Mouse (Mus musculus): ENCODE data around the gene Alb. TPM values are rescaled to one million over a fixed set of nuclear protein-coding genes. Genes with fewer than 3 reads are reported as not detected.

Gene Alb
- polyA plus RNA-seq (2015; fragmentation: Nextera tagmentation; extraction: Ambion mirVana) = 188 and 224 TPM in 2 replicates

GRCm38 (mm10) chr5:90460619-90461018 is at the start of gene Alb:
TSS of gene Alb (plus strand) at chr5:90460897.
- WGBS = 79% methylated on average over 8 of the region's 8 CpGs
- Histone ChIP-seq H3K9ac (ENCODE audit: low read length) (no peak within 1 kb of the TSS), H3K9me3 (replicated peaks; ENCODE audit: control insufficient read depth, low read length) (no peaks in the 10 kb centered on the region), H3K27me3 (ENCODE audit: control insufficient read depth, insufficient read depth, low read length) (no peaks in the 10 kb centered on the region), H3K36me3 (ENCODE audit: control insufficient read depth, insufficient read depth, low read length) (no peaks in the 10 kb centered on the region), H3K4me1 (ENCODE audit: control insufficient read depth, insufficient read depth, low read length) (no peaks in the 10 kb centered on the region), H3K27ac (ENCODE audit: low read length) (no peak within 1 kb of the TSS), H3K4me3 (replicated peaks; ENCODE audit: low read length) (no peak within 1 kb of the TSS), H3K4me2 (ENCODE audit: low read depth, low read length) (no peak within 1 kb of the TSS)
- no peak for ATAC-seq (ENCODE audit: insufficient read depth, low FRiP score)

- Histone ChIP-seq H3K27me3 (ENCODE audit: control insufficient read depth, insufficient read depth, low read length) (no peaks in the 10 kb centered on the region), H3K4me1 (ENCODE audit: control insufficient read depth, insufficient read depth, low read length) (peaks cover 3% of the 10 kb centered on the region), H3K4me3 (replicated peaks; ENCODE audit: low read length) (no peak overlapping the region), H3K9ac (ENCODE audit: low read length) (no peak overlapping the region), H3K27ac (ENCODE audit: low read length) (no peak overlapping the region), H3K36me3 (ENCODE audit: control insufficient read depth, insufficient read depth, low read length) (no peaks in the 10 kb centered on the region), H3K9me3 (replicated peaks; ENCODE audit: control insufficient read depth, low read length) (no peaks in the 10 kb centered on the region), H3K4me2 (ENCODE audit: low read depth, low read length) (no peak overlapping the region)
- WGBS = 57% methylated on average over 8 of the region's 8 CpGs
- ATAC-seq (ENCODE audit: insufficient read depth, low FRiP score) = no peak
Observed at GRCm38 (mm10) chr5:90414142-90414924, 46.4 kb upstream of the Alb start.

GRCm38 (mm10) chr5:90414925-90415295 is 45.8 kb upstream of the Alb start:
- Histone ChIP-seq H3K4me3 (replicated peaks; ENCODE audit: low read length) (no peak overlapping the region), H3K36me3 (ENCODE audit: control insufficient read depth, insufficient read depth, low read length) (no peaks in the 10 kb centered on the region), H3K9me3 (replicated peaks; ENCODE audit: control insufficient read depth, low read length) (no peaks in the 10 kb centered on the region), H3K27ac (ENCODE audit: low read length) (no peak overlapping the region), H3K9ac (ENCODE audit: low read length) (no peak overlapping the region), H3K27me3 (ENCODE audit: control insufficient read depth, insufficient read depth, low read length) (no peaks in the 10 kb centered on the region), H3K4me2 (ENCODE audit: low read depth, low read length) (no peak overlapping the region), H3K4me1 (ENCODE audit: control insufficient read depth, insufficient read depth, low read length) (peaks cover 3% of the 10 kb centered on the region)
- 17% methylated on average over 6 of the region's 6 CpGs for WGBS
- ATAC-seq (ENCODE audit: insufficient read depth, low FRiP score) = no peak

- no peaks in the 10 kb centered on the region for H3K36me3 ChIP-seq (ENCODE audit: control insufficient read depth, insufficient read depth, low read length)
- H3K9ac ChIP-seq (ENCODE audit: low read length) = no peak overlapping the region
- no peak overlapping the region for H3K4me3 ChIP-seq (replicated peaks; ENCODE audit: low read length)
- H3K9me3 ChIP-seq (replicated peaks; ENCODE audit: control insufficient read depth, low read length) = no peaks in the 10 kb centered on the region
- no peaks in the 10 kb centered on the region for H3K4me1 ChIP-seq (ENCODE audit: control insufficient read depth, insufficient read depth, low read length)
- WGBS = 82% methylated on average over 5 of the region's 5 CpGs
- no peak overlapping the region for H3K4me2 ChIP-seq (ENCODE audit: low read depth, low read length)
- no peaks in the 10 kb centered on the region for H3K27me3 ChIP-seq (ENCODE audit: control insufficient read depth, insufficient read depth, low read length)
- no peak for ATAC-seq (ENCODE audit: insufficient read depth, low FRiP score)
- H3K27ac ChIP-seq (ENCODE audit: low read length) = no peak overlapping the region
Observed at GRCm38 (mm10) chr5:90424625-90425024, 36.1 kb upstream of the Alb start.

GRCm38 (mm10) chr5:90425191-90425590 is 35.5 kb upstream of the Alb start:
- no peak overlapping the region for H3K4me2 ChIP-seq (ENCODE audit: low read depth, low read length)
- no peaks in the 10 kb centered on the region for H3K9me3 ChIP-seq (replicated peaks; ENCODE audit: control insufficient read depth, low read length)
- H3K27me3 ChIP-seq (ENCODE audit: control insufficient read depth, insufficient read depth, low read length) = no peaks in the 10 kb centered on the region
- WGBS = 71% methylated on average over 3 of the region's 3 CpGs
- H3K4me1 ChIP-seq (ENCODE audit: control insufficient read depth, insufficient read depth, low read length) = no peaks in the 10 kb centered on the region
- H3K36me3 ChIP-seq (ENCODE audit: control insufficient read depth, insufficient read depth, low read length) = no peaks in the 10 kb centered on the region
- no peak overlapping the region for H3K27ac ChIP-seq (ENCODE audit: low read length)
- no peak overlapping the region for H3K4me3 ChIP-seq (replicated peaks; ENCODE audit: low read length)
- no peak for ATAC-seq (ENCODE audit: insufficient read depth, low FRiP score)
- no peak overlapping the region for H3K9ac ChIP-seq (ENCODE audit: low read length)

GRCm38 (mm10) chr5:90431053-90431452 is 29.6 kb upstream of the Alb start:
- no peaks in the 10 kb centered on the region for H3K9me3 ChIP-seq (replicated peaks; ENCODE audit: control insufficient read depth, low read length)
- H3K4me2 ChIP-seq (ENCODE audit: low read depth, low read length) = no peak overlapping the region
- 28% methylated on average over 9 of the region's 9 CpGs for WGBS
- H3K9ac ChIP-seq (ENCODE audit: low read length) = no peak overlapping the region
- no peaks in the 10 kb centered on the region for H3K27me3 ChIP-seq (ENCODE audit: control insufficient read depth, insufficient read depth, low read length)
- ATAC-seq (ENCODE audit: insufficient read depth, low FRiP score) = no peak
- no peak overlapping the region for H3K27ac ChIP-seq (ENCODE audit: low read length)
- H3K36me3 ChIP-seq (ENCODE audit: control insufficient read depth, insufficient read depth, low read length) = no peaks in the 10 kb centered on the region
- H3K4me1 ChIP-seq (ENCODE audit: control insufficient read depth, insufficient read depth, low read length) = no peaks in the 10 kb centered on the region
- H3K4me3 ChIP-seq (replicated peaks; ENCODE audit: low read length) = no peak overlapping the region

- H3K27ac ChIP-seq (ENCODE audit: low read length) = no peak overlapping the region
- no peak overlapping the region for H3K4me3 ChIP-seq (replicated peaks; ENCODE audit: low read length)
- 43% methylated on average over 4 of the region's 4 CpGs for WGBS
- H3K4me1 ChIP-seq (ENCODE audit: control insufficient read depth, insufficient read depth, low read length) = 0 out of 2 replicates have a peak, but pooled peaks cover 3% of the 10 kb centered on the region
- ATAC-seq (ENCODE audit: insufficient read depth, low FRiP score) = 0 out of 2 replicates have a peak, but pooled peaks have one; percentile 29
- H3K36me3 ChIP-seq (ENCODE audit: control insufficient read depth, insufficient read depth, low read length) = no peaks in the 10 kb centered on the region
- H3K27me3 ChIP-seq (ENCODE audit: control insufficient read depth, insufficient read depth, low read length) = no peaks in the 10 kb centered on the region
- no peak overlapping the region for H3K4me2 ChIP-seq (ENCODE audit: low read depth, low read length)
- no peaks in the 10 kb centered on the region for H3K9me3 ChIP-seq (replicated peaks; ENCODE audit: control insufficient read depth, low read length)
- H3K9ac ChIP-seq (ENCODE audit: low read length) = no peak overlapping the region
Observed at GRCm38 (mm10) chr5:90439157-90439556, 21.5 kb upstream of the Alb start.

- WGBS = 60% methylated on average over 3 of the region's 3 CpGs
- no peak for ATAC-seq (ENCODE audit: insufficient read depth, low FRiP score)
- H3K27ac ChIP-seq (ENCODE audit: low read length) = no peak overlapping the region
- no peak overlapping the region for H3K4me3 ChIP-seq (replicated peaks; ENCODE audit: low read length)
- no peaks in the 10 kb centered on the region for H3K4me1 ChIP-seq (ENCODE audit: control insufficient read depth, insufficient read depth, low read length)
- no peaks in the 10 kb centered on the region for H3K9me3 ChIP-seq (replicated peaks; ENCODE audit: control insufficient read depth, low read length)
- no peak overlapping the region for H3K9ac ChIP-seq (ENCODE audit: low read length)
- no peaks in the 10 kb centered on the region for H3K36me3 ChIP-seq (ENCODE audit: control insufficient read depth, insufficient read depth, low read length)
- H3K4me2 ChIP-seq (ENCODE audit: low read depth, low read length) = no peak overlapping the region
- H3K27me3 ChIP-seq (ENCODE audit: control insufficient read depth, insufficient read depth, low read length) = no peaks in the 10 kb centered on the region
Observed at GRCm38 (mm10) chr5:90447577-90447976, 13.1 kb upstream of the Alb start.

- no peak overlapping the region for H3K4me3 ChIP-seq (replicated peaks; ENCODE audit: low read length)
Observed at GRCm38 (mm10) chr5:90449961-90450360, 10.7 kb upstream of the Alb start.

More at GRCm38 (mm10) chr5:90449961-90450360, 10.7 kb upstream of the Alb start:
- H3K4me1 ChIP-seq (ENCODE audit: control insufficient read depth, insufficient read depth, low read length) = no peaks in the 10 kb centered on the region
- H3K27me3 ChIP-seq (ENCODE audit: control insufficient read depth, insufficient read depth, low read length) = no peaks in the 10 kb centered on the region
- H3K27ac ChIP-seq (ENCODE audit: low read length) = no peak overlapping the region
- H3K36me3 ChIP-seq (ENCODE audit: control insufficient read depth, insufficient read depth, low read length) = no peaks in the 10 kb centered on the region
- no peaks in the 10 kb centered on the region for H3K9me3 ChIP-seq (replicated peaks; ENCODE audit: control insufficient read depth, low read length)
- WGBS = 74% methylated on average over 5 of the region's 5 CpGs
- H3K9ac ChIP-seq (ENCODE audit: low read length) = no peak overlapping the region
- no peak overlapping the region for H3K4me2 ChIP-seq (ENCODE audit: low read depth, low read length)
- no peak for ATAC-seq (ENCODE audit: insufficient read depth, low FRiP score)

Measured in stomach, embryonic 16.5 days (tissue).